Mouse (Mus musculus) testis, adult 2 months (tissue): ENCODE results near the gene Cask.

Experiments
- CTCF ChIP-seq: fragments of 200-500 bp; IDR thresholded peaks from 2 replicates; pipeline ENCODE4 v1.5.1; 2012; ENCODE audit warnings: low read depth, mild to moderate bottlenecking, inconsistent platforms, low read length, moderate library complexity; ENCODE audit not compliant: control insufficient read depth, insufficient read depth, insufficient replicate concordance
- POLR2A ChIP-seq: fragments of 200-500 bp; IDR thresholded peaks from 2 replicates; pipeline ENCODE4 v1.6.1; 2012; ENCODE audit warnings: low read depth, mild to moderate bottlenecking, inconsistent platforms, low read length, moderate library complexity; ENCODE audit not compliant: control insufficient read depth

DNA sequence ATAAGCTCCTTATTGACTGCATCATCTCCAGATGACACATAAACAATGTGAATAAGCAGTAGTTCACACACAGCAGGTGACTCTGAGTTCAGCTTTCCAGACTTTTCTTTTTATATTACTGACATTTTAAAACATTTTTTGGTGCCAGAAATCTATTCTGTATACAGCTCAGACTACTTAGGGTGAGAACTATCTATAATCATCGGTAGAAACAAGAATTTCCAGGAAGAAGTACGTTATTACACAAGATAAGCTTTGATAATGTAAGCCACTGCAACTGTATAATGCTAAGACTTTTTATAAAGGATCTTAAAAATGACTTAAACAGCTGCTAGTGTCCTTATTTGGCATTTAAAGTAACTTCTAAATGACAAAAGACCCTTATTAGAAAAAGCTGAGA is 239.1 kb downstream of the Cask start:
- TF ChIP-seq POLR2A (no peak), CTCF (no peak)
